Mouse (Mus musculus) common myeloid progenitor, adult 5-6 weeks (primary cell): ENCODE data around the gene Ndfip2. TPM values are rescaled to one million over a fixed set of nuclear protein-coding genes. Genes with fewer than 3 reads are reported as not detected.

Experiments
- ATAC-seq: replicated peaks from 2 replicates; pipeline ENCODE4 v1.8.0; 2016; ENCODE audit warnings: low read depth, mild to moderate bottlenecking, moderate TSS enrichment, inconsistent platforms; ENCODE audit not compliant: poor library complexity, severe bottlenecking
- total RNA-seq: library from RNA; stranded (forward); fragments of 200-1000, 187-1606 nt; gene quantifications from 2 replicates; pipeline ENCODE4 v1.2.3, GENCODE M21; 2017

The Ndfip2 gene
- total RNA-seq, 1 experiment from 2014 or later: 14.0 TPM

GRCm38 (mm10) chr14:105341765-105342164, 83.4 kb downstream of the Ndfip2 start:
- no peak for ATAC-seq

DNA sequence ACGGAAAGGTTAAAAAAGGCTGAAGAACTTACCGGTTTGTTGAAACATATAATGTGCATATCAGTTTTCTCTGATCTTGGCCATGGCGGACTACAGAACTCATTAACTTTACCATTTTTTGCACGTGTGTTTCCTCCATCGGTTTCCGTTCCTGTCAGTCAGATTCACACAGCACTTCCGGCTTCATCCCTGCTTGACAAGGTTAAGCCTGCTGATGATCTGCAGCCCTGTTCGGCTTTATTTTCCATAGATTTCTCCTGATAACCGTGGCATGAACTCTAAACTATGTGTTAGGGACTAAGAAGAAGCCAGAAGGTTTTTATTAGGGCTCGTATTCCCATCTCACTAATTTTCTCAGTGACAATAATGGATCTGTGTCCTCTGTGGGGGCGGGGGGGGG, 95.7 kb downstream of the Ndfip2 start:
- ATAC-seq: no peak

Other genes with a start within 250 kb of the Ndfip2 start
- 80.4 and 89.3 TPM in 2 replicates for gene Rbm26, start 81.2 kb upstream of the Ndfip2 start, total RNA-seq